Mouse (Mus musculus) kidney, postnatal 0 days (tissue): Measurements from ENCODE around the gene Lrrc17. TPM values are rescaled to one million over a fixed set of nuclear protein-coding genes. Genes with fewer than 3 reads are reported as not detected.

Source experiments
- ATAC-seq: fragments of 200-750 bp; cut with Nextera tagmentation; replicated peaks from 2 replicates; pipeline ENCODE4 v1.8.0; 2017; ENCODE audit warnings: low read depth, moderate number of reproducible peaks, moderate TSS enrichment, moderate library complexity; ENCODE audit not compliant: low FRiP score
- DNase-seq: peaks from one replicate; pipeline ENCODE4 v3.0.0-alpha.2; 2016; ENCODE audit warnings: low spot score
- H3K27ac ChIP-seq: fragments of 300-500 bp; sonication (generic); 2 replicates; pipeline ENCODE4 v1.5.1; 2014; ENCODE audit warnings: mild to moderate bottlenecking
- H3K27me3 ChIP-seq: fragments of 300-500 bp; sonication (generic); 2 replicates; pipeline ENCODE4 v1.6.1; 2014; ENCODE audit warnings: low read length, mixed read lengths; ENCODE audit not compliant: insufficient read depth
- H3K36me3 ChIP-seq: fragments of 300-500 bp; sonication (generic); 2 replicates; pipeline ENCODE4 v1.6.1; 2014; ENCODE audit warnings: low read length, mixed read lengths; ENCODE audit not compliant: insufficient read depth
- H3K4me1 ChIP-seq: fragments of 300-500 bp; sonication (generic); replicated peaks from 2 replicates; pipeline ENCODE4 v1.6.1; 2014; ENCODE audit warnings: antibody characterized with exemption, low read length, mixed read lengths; ENCODE audit not compliant: insufficient read depth
- H3K4me2 ChIP-seq: fragments of 300-500 bp; sonication (generic); 2 replicates; pipeline ENCODE4 v1.6.1; 2014; ENCODE audit warnings: mild to moderate bottlenecking, low read length, moderate library complexity, mixed read lengths
- H3K4me3 ChIP-seq: fragments of 300-500 bp; sonication (generic); replicated peaks from 2 replicates; pipeline ENCODE4 v1.5.1; 2014; ENCODE audit warnings: low read depth, low read length
- H3K9ac ChIP-seq: fragments of 300-500 bp; sonication (generic); 2 replicates; pipeline ENCODE4 v1.6.1; 2014; ENCODE audit warnings: low read depth, low read length
- H3K9me3 ChIP-seq: fragments of 300-500 bp; sonication (generic); replicated peaks from 2 replicates; pipeline ENCODE4 v1.6.1; 2016; ENCODE audit warnings: low read length, inconsistent platforms, mixed read lengths
- CTCF ChIP-seq: IDR thresholded peaks from 2 replicates; pipeline ENCODE4 v1.5.1; 2016; ENCODE audit warnings: antibody characterized with exemption, low read depth, mild to moderate bottlenecking, moderate library complexity
- WGBS: fragments of 180-500 bp; shearing (Covaris S2); extraction: QIAGEN DNeasy Blood & Tissue Kit; methylation state at CpG from one replicate; pipeline ENCODE4 v1.1.7; 2014; 5-methylcytosine and 5-hydroxymethylcytosine counted together
- polyA plus RNA-seq: library from polyadenylated mRNA; unstranded; fragments of >200 nt; fragmentation: Nextera tagmentation; extraction: Ambion mirVana; gene quantifications from 2 replicates; pipeline ENCODE4 v1.2.1, GENCODE M21; 2015

Gene Lrrc17
- polyA plus RNA-seq, 1 experiment from 2014 or later, result 54.2 TPM

GRCm38 (mm10) chr5:21545786-21546185 lies 2.4 kb downstream of the Lrrc17 start:
- H3K4me2 ChIP-seq, result peak overlapping the region; percentile 49
- DNase-seq, result no peak
- H3K4me1 ChIP-seq, result no peaks in the 10 kb centered on the region; the same call in 1 of the 2 replicates
- H3K27ac ChIP-seq, result no peak overlapping the region
- H3K27me3 ChIP-seq, result no peaks in the 10 kb centered on the region
- H3K36me3 ChIP-seq, result no peaks in the 10 kb centered on the region
- H3K9ac ChIP-seq, result no peak overlapping the region
- ATAC-seq, result no peak
- TF ChIP-seq CTCF, result no peak
- 65% methylated on average over 4 of the region's 4 CpGs for WGBS
- H3K9me3 ChIP-seq, result no peaks in the 10 kb centered on the region
- no peak overlapping the region for H3K4me3 ChIP-seq

- Histone ChIP-seq H3K36me3 (no peaks in the 10 kb centered on the region), H3K4me2 (no peak overlapping the region), H3K4me3 (no peak overlapping the region), H3K27me3 (no peaks in the 10 kb centered on the region), H3K9ac (no peak overlapping the region), H3K27ac (no peak overlapping the region), H3K9me3 (no peaks in the 10 kb centered on the region), H3K4me1 (no peaks in the 10 kb centered on the region; the same call in 1 of the 2 replicates)
- 80% methylated on average over 8 of the region's 8 CpGs for WGBS
- ATAC-seq (no peak), DNase-seq (no peak)
- TF ChIP-seq CTCF, result no peak
These were observed 3.6 kb downstream of the Lrrc17 start for GRCm38 (mm10) chr5:21547005-21547404.

DNA sequence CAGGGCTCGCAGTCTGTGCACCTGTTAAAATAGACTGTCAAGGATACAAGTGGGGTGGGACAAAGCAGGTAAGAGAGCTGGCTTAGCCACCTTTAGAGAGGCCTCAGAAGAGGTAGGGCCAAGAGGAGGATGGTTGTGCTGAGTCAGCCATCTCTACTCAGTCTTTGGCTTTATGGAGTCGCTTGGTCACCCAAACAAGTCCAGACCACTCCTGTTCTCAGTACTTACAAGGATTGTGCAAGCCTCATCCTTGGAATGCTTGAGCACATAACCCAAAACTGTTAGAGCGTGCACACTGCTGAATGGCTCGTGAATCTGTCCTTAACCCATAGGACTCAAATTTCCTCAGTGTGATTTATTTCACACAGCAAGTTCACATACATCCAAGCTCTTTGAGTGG lies 10.3 kb downstream of the Lrrc17 start:
- no peak for TF ChIP-seq CTCF
- Histone ChIP-seq H3K36me3 (no peaks in the 10 kb centered on the region), H3K4me3 (no peak overlapping the region), H3K9ac (no peak overlapping the region), H3K4me2 (no peak overlapping the region), H3K9me3 (no peaks in the 10 kb centered on the region), H3K27me3 (no peaks in the 10 kb centered on the region), H3K4me1 (no peaks in the 10 kb centered on the region; the same call in 1 of the 2 replicates), H3K27ac (no peak overlapping the region)
- peak; percentile 98 for ATAC-seq
- peak; percentile 86 for DNase-seq
- 52% methylated on average over 4 of the region's 4 CpGs for WGBS

GRCm38 (mm10) chr5:21554732-21555131 lies 11.4 kb downstream of the Lrrc17 start:
- no peak for TF ChIP-seq CTCF
- H3K4me2 ChIP-seq, result no peak overlapping the region
- H3K4me3 ChIP-seq, result no peak overlapping the region
- H3K9me3 ChIP-seq, result no peaks in the 10 kb centered on the region
- WGBS, result 88% methylated on average over 1 of the region's 1 CpGs
- no peaks in the 10 kb centered on the region for H3K27me3 ChIP-seq
- no peaks in the 10 kb centered on the region for H3K36me3 ChIP-seq
- H3K9ac ChIP-seq, result no peak overlapping the region
- H3K27ac ChIP-seq, result no peak overlapping the region
- H3K4me1 ChIP-seq, result no peaks in the 10 kb centered on the region; the same call in 1 of the 2 replicates
- DNase-seq (no peak), ATAC-seq (no peak)

DNA sequence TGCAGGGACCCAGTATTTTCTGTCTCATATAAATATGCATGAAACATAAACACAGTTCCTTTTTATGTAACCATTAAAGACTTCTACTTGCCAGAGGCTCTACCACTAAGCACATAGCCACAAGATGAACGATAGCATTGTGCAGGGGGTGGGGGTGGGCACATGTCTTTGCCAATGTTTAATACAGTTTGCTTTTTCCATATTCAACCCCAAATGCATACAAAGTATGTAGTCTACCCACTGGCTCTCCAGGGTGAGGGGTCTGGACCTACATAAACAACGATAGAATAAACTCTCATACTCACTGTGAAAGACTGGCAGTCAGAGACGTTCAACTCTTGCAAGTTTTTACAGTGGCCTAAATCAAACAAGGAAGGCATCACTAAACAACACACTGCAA lies 13.1 kb downstream of the Lrrc17 start:
- H3K27me3 ChIP-seq, result no peaks in the 10 kb centered on the region
- H3K36me3 ChIP-seq, result no peaks in the 10 kb centered on the region
- H3K4me1 ChIP-seq, result no peaks in the 10 kb centered on the region; the same call in 1 of the 2 replicates
- no peak for TF ChIP-seq CTCF
- H3K9ac ChIP-seq, result no peak overlapping the region
- ATAC-seq, result no peak
- H3K4me3 ChIP-seq, result no peak overlapping the region
- DNase-seq, result no peak
- whole genome bisulfite sequencing, result 64% methylated on average over 3 of the region's 3 CpGs
- H3K27ac ChIP-seq, result no peak overlapping the region
- H3K9me3 ChIP-seq, result no peaks in the 10 kb centered on the region
- H3K4me2 ChIP-seq, result no peak overlapping the region

DNA sequence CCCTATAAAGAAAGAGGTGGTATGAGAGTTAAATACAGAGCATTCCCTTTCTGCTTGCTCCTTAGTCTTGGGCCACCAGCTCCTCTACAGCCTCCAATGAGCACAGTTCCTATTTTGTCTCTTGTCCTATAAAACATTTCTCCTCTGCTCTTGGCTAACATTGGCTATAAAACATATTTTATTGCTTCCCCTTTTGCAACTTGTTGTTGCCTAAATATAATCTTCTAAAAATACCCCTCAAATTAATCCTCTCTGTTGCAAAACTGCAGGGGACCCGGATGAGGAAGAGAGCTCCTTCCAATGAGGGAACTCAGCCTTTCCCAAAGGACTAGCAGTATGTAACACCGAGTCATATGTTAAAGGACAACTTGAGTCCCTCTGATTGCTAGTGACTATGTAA lies 20.6 kb downstream of the Lrrc17 start:
- Histone ChIP-seq H3K4me2 (no peak overlapping the region), H3K27me3 (no peaks in the 10 kb centered on the region), H3K9ac (no peak overlapping the region), H3K4me3 (no peak overlapping the region), H3K9me3 (no peaks in the 10 kb centered on the region), H3K27ac (0 out of 2 replicates have a peak overlapping the region, but pooled peaks have one; percentile 27), H3K4me1 (no peaks in the 10 kb centered on the region), H3K36me3 (no peaks in the 10 kb centered on the region)
- no peak for TF ChIP-seq CTCF
- ATAC-seq, result no peak; the same call in 1 of the 2 replicates
- peak; percentile 89 for DNase-seq
- 55% methylated on average over 2 of the region's 2 CpGs for WGBS

- Histone ChIP-seq H3K9me3 (no peaks in the 10 kb centered on the region), H3K4me3 (no peak overlapping the region), H3K27me3 (no peaks in the 10 kb centered on the region), H3K27ac (no peak overlapping the region), H3K4me1 (no peaks in the 10 kb centered on the region), H3K36me3 (no peaks in the 10 kb centered on the region), H3K4me2 (no peak overlapping the region), H3K9ac (no peak overlapping the region)
- no peak for DNase-seq
- no peak for TF ChIP-seq CTCF
- no peak for ATAC-seq
- WGBS, result 90% methylated on average over 9 of the region's 9 CpGs
These were observed 22.2 kb downstream of the Lrrc17 start for GRCm38 (mm10) chr5:21565392-21566065.
